Comparison of ENCODE assay signal across 8 mouse cellular contexts in genomic region chr9:120914877-120915459, GRCm38 (mm10). TPM values are rescaled to one million over a fixed set of nuclear protein-coding genes. Genes with fewer than 3 reads are reported as not detected.
A peak's percentile ranks its signal among the peaks of the same experiment; 100 is the strongest.
DNase-seq lines count a peak whose midpoint lies in the region; ATAC-seq lines count a peak whose summit lies in the region.

No protein-coding gene starts in this region.

- 0 out of 2 replicates have a peak, but pooled peaks cover 3% of the 10 kb centered on the region for H3K9me3 ChIP-seq in forebrain, embryonic 10.5 days
- no peaks in the 10 kb centered on the region for H3K9me3 ChIP-seq in forebrain, embryonic 14.5 days (replicated peaks; ENCODE audit: control insufficient read depth, low read length)
- H3K9me3 ChIP-seq in hindbrain, embryonic 10.5 days, result 0 out of 2 replicates have a peak, but pooled peaks cover 2% of the 10 kb centered on the region

- H3K4me2 ChIP-seq in forebrain, embryonic 14.5 days (ENCODE audit: low read length), result no peak overlapping the region

- ATAC-seq in forebrain, embryonic 14.5 days, result no peak
- peak; percentile 65 for ATAC-seq in inflammation-experienced regulatory T-cells, adult 6 months

- H3K4me3 ChIP-seq in forebrain, embryonic 10.5 days, result no peak overlapping the region
- H3K4me3 ChIP-seq in forebrain, embryonic 14.5 days (ENCODE audit: low read depth, low read length), result no peak overlapping the region
- H3K4me3 ChIP-seq in brown adipose tissue, adult 24 weeks (ENCODE audit: insufficient read depth, low read depth, low read length), result no peak overlapping the region; the same call in 1 of the 2 replicates
- H3K4me3 ChIP-seq in hindbrain, embryonic 10.5 days, result no peak overlapping the region

- 0 out of 2 replicates have a peak overlapping the region, but pooled peaks have one; percentile 40 for H3K27ac ChIP-seq in forebrain, embryonic 10.5 days
- no peak overlapping the region for H3K27ac ChIP-seq in forebrain, embryonic 14.5 days (ENCODE audit: low read depth, low read length)
- peak overlapping the region; percentile 88 for H3K27ac ChIP-seq in brown adipose tissue, adult 24 weeks (replicated peaks; ENCODE audit: low read depth, low read length)
- H3K27ac ChIP-seq in hindbrain, embryonic 10.5 days, result no peak overlapping the region

- DNase-seq in forebrain, embryonic 10.5 days (ENCODE audit: extremely low spot score, low spot score), result no peak
- DNase-seq in forebrain, embryonic 14.5 days (ENCODE audit: low spot score), result no peak
- peak; percentile 63 to 68 for DNase-seq in lung, postnatal 4 days
- DNase-seq in right cerebral cortex, postnatal 10 days (ENCODE audit: low spot score in 2 of 2), result no peak
- DNase-seq in right cerebral cortex, postnatal 36 days (ENCODE audit: low spot score in 2 of 2), result no peak
- no peak for DNase-seq in hindbrain, embryonic 10.5 days (ENCODE audit: low spot score)

- peaks cover 13% of the 10 kb centered on the region; the same call in 1 of the 2 replicates for H3K4me1 ChIP-seq in forebrain, embryonic 10.5 days
- no peaks in the 10 kb centered on the region for H3K4me1 ChIP-seq in forebrain, embryonic 14.5 days (ENCODE audit: control insufficient read depth, insufficient read depth, low read length)
- H3K4me1 ChIP-seq in brown adipose tissue, adult 24 weeks (ENCODE audit: control insufficient read depth, insufficient read depth, insufficient read length, low read length), result peaks cover 13% of the 10 kb centered on the region
- peaks cover 11% of the 10 kb centered on the region; the same call in 1 of the 2 replicates for H3K4me1 ChIP-seq in hindbrain, embryonic 10.5 days (replicated peaks)

- no peak overlapping the region for H3K9ac ChIP-seq in forebrain, embryonic 14.5 days (ENCODE audit: low read length)

- no peaks in the 10 kb centered on the region for H3K36me3 ChIP-seq in forebrain, embryonic 10.5 days (replicated peaks)
- H3K36me3 ChIP-seq in forebrain, embryonic 14.5 days (ENCODE audit: control insufficient read depth, insufficient read depth, low read length), result no peaks in the 10 kb centered on the region
- no peaks in the 10 kb centered on the region for H3K36me3 ChIP-seq in hindbrain, embryonic 10.5 days

- H3K27me3 ChIP-seq in forebrain, embryonic 10.5 days (ENCODE audit: poor library complexity, severe bottlenecking), result no peaks in the 10 kb centered on the region
- no peaks in the 10 kb centered on the region for H3K27me3 ChIP-seq in forebrain, embryonic 14.5 days (replicated peaks; ENCODE audit: control insufficient read depth, insufficient read depth, low read length)
- H3K27me3 ChIP-seq in hindbrain, embryonic 10.5 days (ENCODE audit: insufficient read depth, poor library complexity, severe bottlenecking), result no peaks in the 10 kb centered on the region

- 87% methylated on average over 14 of the region's 14 CpGs for WGBS in forebrain, embryonic 10.5 days
- 90% methylated on average over 14 of the region's 14 CpGs for WGBS in forebrain, embryonic 14.5 days
- 90% methylated on average over 14 of the region's 14 CpGs for WGBS in hindbrain, embryonic 10.5 days

RNA-seq across cellular contexts. Expression of gene Ctnnb1, which starts 14.0 kb away (rescaled TPM):
- 647 and 664 TPM in 2 replicates for polyA plus RNA-seq in forebrain, embryonic 10.5 days (2016; fragmentation: Nextera tagmentation; extraction: Ambion mirVana)
- polyA plus RNA-seq in forebrain, embryonic 14.5 days (2014; fragmentation: Nextera tagmentation; extraction: Ambion mirVana), result 788 and 853 TPM in 2 replicates
- polyA plus RNA-seq in brown adipose tissue, adult 24 weeks (2012; ENCODE audit: insufficient read depth, insufficient read length, missing spikeins), result 200 and 227 TPM in 2 replicates
- polyA plus RNA-seq in inflammation-experienced regulatory T-cells, adult 6 months (2017; shearing (Covaris generic)), result 10 to 100 TPM; 64.5 to 97.0 (median 82.2) TPM
- polyA plus RNA-seq in hindbrain, embryonic 10.5 days (2016; fragmentation: Nextera tagmentation; extraction: Ambion mirVana), result 496 and 622 TPM in 2 replicates

Comparison
In these comparisons a context has a peak if more than half of its experiments do, and no peak if none do; other contexts are left out.
1. H3K27ac ChIP-seq: peak in forebrain, embryonic 10.5 days (single experiment) and brown adipose tissue, adult 24 weeks (single experiment); none in forebrain, embryonic 14.5 days (single experiment) and hindbrain, embryonic 10.5 days (single experiment).
2. DNase-seq: peak in lung, postnatal 4 days (2 of 2); none in forebrain, embryonic 10.5 days (single experiment), forebrain, embryonic 14.5 days (single experiment), right cerebral cortex, postnatal 10 days (0 of 2), right cerebral cortex, postnatal 36 days (0 of 2) and hindbrain, embryonic 10.5 days (single experiment).